Mouse (Mus musculus) liver, postnatal 0 days (tissue): ENCODE results near the gene Plxna4.

ENCODE experiments used
- CTCF ChIP-seq: sonication (generic); IDR thresholded peaks from 2 replicates; pipeline ENCODE4 v1.5.1; 2016; ENCODE audit warnings: antibody characterized with exemption, low read depth
- EP300 ChIP-seq: IDR thresholded peaks from 2 replicates; pipeline ENCODE4 v1.6.1; 2016; ENCODE audit warnings: antibody characterized with exemption, low read depth, mild to moderate bottlenecking

- TF ChIP-seq CTCF (no peak), EP300 (no peak)
Observed at GRCm38 (mm10) chr6:32252168-32252567, 335.8 kb downstream of the Plxna4 start.
